Mouse (Mus musculus) stomach, embryonic 15.5 days (tissue): ENCODE measurements around the gene Tas2r140. TPM values are rescaled to one million over a fixed set of nuclear protein-coding genes. Genes with fewer than 3 reads are reported as not detected.

Experiments
- ATAC-seq: fragments of 200-750 bp; cut with Nextera tagmentation; 2 replicates; pipeline ENCODE4 v1.8.0; 2017; ENCODE audit warnings: low read depth, moderate number of reproducible peaks, moderate TSS enrichment; ENCODE audit not compliant: insufficient read depth, low FRiP score
- H3K27ac ChIP-seq: fragments of 300-500 bp; sonication (generic); 2 replicates; pipeline ENCODE4 v1.5.1; 2015; ENCODE audit warnings: mild to moderate bottlenecking, inconsistent platforms
- H3K27me3 ChIP-seq: fragments of 300-500 bp; sonication (generic); replicated peaks from 2 replicates; pipeline ENCODE4 v1.6.1; 2015; ENCODE audit warnings: inconsistent platforms
- H3K36me3 ChIP-seq: fragments of 300-500 bp; sonication (generic); 2 replicates; pipeline ENCODE4 v1.6.1; 2015; ENCODE audit warnings: inconsistent platforms
- H3K4me1 ChIP-seq: fragments of 300-500 bp; sonication (generic); 2 replicates; pipeline ENCODE4 v1.6.1; 2015; ENCODE audit warnings: inconsistent platforms
- H3K4me2 ChIP-seq: fragments of 300-500 bp; sonication (generic); 2 replicates; pipeline ENCODE4 v1.6.1; 2015; ENCODE audit warnings: mild to moderate bottlenecking, inconsistent platforms
- H3K4me3 ChIP-seq: fragments of 300-500 bp; sonication (generic); replicated peaks from 2 replicates; pipeline ENCODE4 v1.5.1; 2015; ENCODE audit warnings: inconsistent platforms
- H3K9ac ChIP-seq: fragments of 300-500 bp; sonication (generic); 2 replicates; pipeline ENCODE4 v1.6.1; 2015; ENCODE audit warnings: inconsistent platforms
- H3K9me3 ChIP-seq: fragments of 300-500 bp; sonication (generic); 2 replicates; pipeline ENCODE4 v1.6.1; 2016; ENCODE audit warnings: inconsistent platforms
- WGBS: fragments of 180-500 bp; shearing (Covaris S2); methylation state at CpG from one replicate; pipeline ENCODE4 v1.1.7; 2015; 5-methylcytosine and 5-hydroxymethylcytosine counted together
- polyA plus RNA-seq: library from polyadenylated mRNA; unstranded; fragments of >200 nt; fragmentation: Nextera tagmentation; extraction: Ambion mirVana; gene quantifications from 2 replicates; pipeline ENCODE4 v1.2.1, GENCODE M21; 2015

Tas2r140 gene
- not detected in 2 replicates for polyA plus RNA-seq

- no peak within 1 kb of the TSS for H3K27ac ChIP-seq
- H3K4me3 ChIP-seq, result no peak within 1 kb of the TSS
- H3K27me3 ChIP-seq, result no peaks in the 10 kb centered on the region
- no peaks in the 10 kb centered on the region for H3K36me3 ChIP-seq
- H3K4me2 ChIP-seq, result no peak within 1 kb of the TSS
- H3K4me1 ChIP-seq, result no peaks in the 10 kb centered on the region
- H3K9ac ChIP-seq, result no peak within 1 kb of the TSS
- no peak for ATAC-seq
- no peaks in the 10 kb centered on the region for H3K9me3 ChIP-seq
Observed at GRCm38 (mm10) chr6:133055716-133056115, at the start of gene Tas2r140. TSS of gene Tas2r140 (minus strand) at chr6:133055816.

- H3K9me3 ChIP-seq, result no peaks in the 10 kb centered on the region
- no peaks in the 10 kb centered on the region for H3K36me3 ChIP-seq
- H3K4me3 ChIP-seq, result peak within 1 kb of the TSS; percentile 83
- peak within 1 kb of the TSS; percentile 85 for H3K9ac ChIP-seq
- peak within 1 kb of the TSS; percentile 64 for H3K4me2 ChIP-seq
- no peak for ATAC-seq
- no peaks in the 10 kb centered on the region for H3K4me1 ChIP-seq
- no peaks in the 10 kb centered on the region for H3K27me3 ChIP-seq
- peak within 1 kb of the TSS; percentile 97 for H3K27ac ChIP-seq
Observed at GRCm38 (mm10) chr6:133104609-133104921, 48.9 kb upstream of the Tas2r140 start, which contains the start of gene Smim10l1. TSS of gene Smim10l1 (plus strand) at chr6:133104909.

- Histone ChIP-seq H3K4me2 (no peak overlapping the region), H3K36me3 (no peaks in the 10 kb centered on the region), H3K27me3 (no peaks in the 10 kb centered on the region), H3K27ac (no peak overlapping the region), H3K9ac (no peak overlapping the region), H3K4me3 (no peak overlapping the region), H3K4me1 (no peaks in the 10 kb centered on the region), H3K9me3 (no peaks in the 10 kb centered on the region)
- no peak for ATAC-seq
- 60% methylated on average over 1 of the region's 1 CpGs for WGBS
Observed at GRCm38 (mm10) chr6:133102430-133102829, 46.8 kb upstream of the Tas2r140 start.

GRCm38 (mm10) chr6:133092226-133092625 is 36.6 kb upstream of the Tas2r140 start:
- no peak overlapping the region for H3K4me3 ChIP-seq
- no peak overlapping the region for H3K4me2 ChIP-seq
- ATAC-seq, result no peak
- H3K4me1 ChIP-seq, result no peaks in the 10 kb centered on the region
- no peaks in the 10 kb centered on the region for H3K36me3 ChIP-seq
- no peaks in the 10 kb centered on the region for H3K9me3 ChIP-seq
- no peak overlapping the region for H3K9ac ChIP-seq
- WGBS, result 86% methylated on average over 8 of the region's 8 CpGs
- H3K27ac ChIP-seq, result no peak overlapping the region
- no peaks in the 10 kb centered on the region for H3K27me3 ChIP-seq

- H3K9me3 ChIP-seq, result no peaks in the 10 kb centered on the region
- H3K27ac ChIP-seq, result no peak within 1 kb of the TSS
- H3K4me1 ChIP-seq, result no peaks in the 10 kb centered on the region
- H3K36me3 ChIP-seq, result no peaks in the 10 kb centered on the region
- H3K27me3 ChIP-seq, result no peaks in the 10 kb centered on the region
- H3K9ac ChIP-seq, result no peak within 1 kb of the TSS
- WGBS, result 56% methylated on average over 2 of the region's 2 CpGs
- H3K4me2 ChIP-seq, result no peak within 1 kb of the TSS
- no peak within 1 kb of the TSS for H3K4me3 ChIP-seq
- no peak for ATAC-seq
Observed at GRCm38 (mm10) chr6:133037001-133037400, 18.6 kb downstream of the Tas2r140 start, which contains the start of gene Tas2r103. TSS of gene Tas2r103 (minus strand) at chr6:133037101.

Other genes with a start within 250 kb of the Tas2r140 start
- gene Tas2r123, start 208.7 kb downstream of the Tas2r140 start, polyA plus RNA-seq, result not detected in 2 replicates
- not detected in 2 replicates for gene Tas2r116, start 200.4 kb downstream of the Tas2r140 start, polyA plus RNA-seq
- not detected in 2 replicates for gene Tas2r110, start 187.8 kb downstream of the Tas2r140 start, polyA plus RNA-seq
- not detected in 2 replicates for gene Tas2r113, start 162.8 kb downstream of the Tas2r140 start, polyA plus RNA-seq
- not detected in 2 replicates for gene Tas2r125, start 146.2 kb downstream of the Tas2r140 start, polyA plus RNA-seq
- gene Tas2r129, start 104.7 kb downstream of the Tas2r140 start, polyA plus RNA-seq, result not detected in 2 replicates
- not detected in 2 replicates for gene Tas2r131, start 97.9 kb downstream of the Tas2r140 start, polyA plus RNA-seq
- not detected in 2 replicates for gene Tas2r109, start 74.9 kb downstream of the Tas2r140 start, polyA plus RNA-seq
- gene Tas2r103, start 18.7 kb downstream of the Tas2r140 start, polyA plus RNA-seq, result not detected in 2 replicates
- gene Smim10l1, start 49.1 kb upstream of the Tas2r140 start, polyA plus RNA-seq, result 87.3 and 88.4 TPM in 2 replicates
- not detected in 2 replicates for gene 5530400C23Rik, start 236.4 kb upstream of the Tas2r140 start, polyA plus RNA-seq